Mouse (Mus musculus): ENCODE measurements at regions not wholly inside any gene's neighbourhood (a gene's known extent, or its start where the extent isn't known, plus 50 kb on each side); places are given as distances from the start of the nearest gene placed in this dataset.

- H3K36me3 ChIP-seq (replicated peaks; ENCODE audit: insufficient read depth, low read length): no peaks in the 10 kb centered on the region
- 34% methylated on average over 15 of the region's 15 CpGs for WGBS (ENCODE audit: insufficient replicate concordance)
- no peak overlapping the region for H3K4me2 ChIP-seq (ENCODE audit: low read depth, low read length)
- ATAC-seq: no peak
- H3K4me3 ChIP-seq (ENCODE audit: low read depth, low read length): no peak overlapping the region
- TF ChIP-seq CTCF (IDR thresholded peaks at IDR 0.05; ENCODE audit: low read depth) (no peak), EP300 (IDR thresholded peaks at IDR 0.05; ENCODE audit: low read depth) (no peak)
- no peaks in the 10 kb centered on the region for H3K27me3 ChIP-seq (ENCODE audit: insufficient read depth, low read length)
- DNase-seq: no peak
- no peak overlapping the region for H3K27ac ChIP-seq (ENCODE audit: low read depth)
- H3K9me3 ChIP-seq (ENCODE audit: low read length): no peaks in the 10 kb centered on the region
- no peaks in the 10 kb centered on the region for H3K4me1 ChIP-seq (ENCODE audit: insufficient read depth)
- H3K9ac ChIP-seq (replicated peaks): no peak overlapping the region
Measured at GRCm38 (mm10) chr9:46830746-46831560, 167.6 kb upstream of the Gm4791 start.

GRCm38 (mm10) chr9:46830316-46830715, 168.2 kb upstream of the Gm4791 start:
- ATAC-seq: no peak
- TF ChIP-seq EP300 (IDR thresholded peaks at IDR 0.05; ENCODE audit: low read depth) (no peak), CTCF (IDR thresholded peaks at IDR 0.05; ENCODE audit: low read depth) (no peak)
- H3K4me2 ChIP-seq (ENCODE audit: low read depth, low read length): no peak overlapping the region
- no peaks in the 10 kb centered on the region for H3K4me1 ChIP-seq (ENCODE audit: insufficient read depth)
- 7% methylated on average over 1 of the region's 1 CpGs for WGBS (ENCODE audit: insufficient replicate concordance)
- no peak overlapping the region for H3K9ac ChIP-seq (replicated peaks)
- H3K27me3 ChIP-seq (ENCODE audit: insufficient read depth, low read length): no peaks in the 10 kb centered on the region
- H3K4me3 ChIP-seq (ENCODE audit: low read depth, low read length): no peak overlapping the region
- DNase-seq: no peak
- no peaks in the 10 kb centered on the region for H3K9me3 ChIP-seq (ENCODE audit: low read length)
- no peaks in the 10 kb centered on the region for H3K36me3 ChIP-seq (replicated peaks; ENCODE audit: insufficient read depth, low read length)
- H3K27ac ChIP-seq (ENCODE audit: low read depth): no peak overlapping the region

- DNase-seq: no peak
- Histone ChIP-seq H3K4me3 (ENCODE audit: low read depth, low read length) (no peak overlapping the region), H3K27ac (ENCODE audit: low read depth) (no peak overlapping the region), H3K4me2 (ENCODE audit: low read depth, low read length) (no peak overlapping the region), H3K36me3 (replicated peaks; ENCODE audit: insufficient read depth, low read length) (no peaks in the 10 kb centered on the region), H3K27me3 (ENCODE audit: insufficient read depth, low read length) (no peaks in the 10 kb centered on the region), H3K4me1 (ENCODE audit: insufficient read depth) (no peaks in the 10 kb centered on the region), H3K9me3 (ENCODE audit: low read length) (no peaks in the 10 kb centered on the region), H3K9ac (replicated peaks) (no peak overlapping the region)
- ATAC-seq: no peak
- 70% methylated on average over 4 of the region's 4 CpGs for WGBS (ENCODE audit: insufficient replicate concordance)
- no peak for TF ChIP-seq CTCF (IDR thresholded peaks at IDR 0.05; ENCODE audit: low read depth)
- no peak for TF ChIP-seq EP300 (IDR thresholded peaks at IDR 0.05; ENCODE audit: low read depth)
Measured at GRCm38 (mm10) chr9:46824703-46825102, 173.8 kb upstream of the Gm4791 start.

- Histone ChIP-seq H3K27me3 (ENCODE audit: insufficient read depth, low read length) (peaks cover under 1% of the 10 kb centered on the region; the same call in 1 of the 2 replicates), H3K36me3 (replicated peaks; ENCODE audit: insufficient read depth, low read length) (no peaks in the 10 kb centered on the region), H3K4me2 (ENCODE audit: low read depth, low read length) (no peak overlapping the region), H3K9ac (replicated peaks) (no peak overlapping the region), H3K27ac (ENCODE audit: low read depth) (no peak overlapping the region), H3K4me1 (ENCODE audit: insufficient read depth) (no peaks in the 10 kb centered on the region), H3K4me3 (ENCODE audit: low read depth, low read length) (no peak overlapping the region), H3K9me3 (ENCODE audit: low read length) (no peaks in the 10 kb centered on the region)
- no peak for DNase-seq
- WGBS (ENCODE audit: insufficient replicate concordance): 54% methylated on average over 7 of the region's 7 CpGs
- TF ChIP-seq CTCF (IDR thresholded peaks at IDR 0.05; ENCODE audit: low read depth): no peak
- no peak for TF ChIP-seq EP300 (IDR thresholded peaks at IDR 0.05; ENCODE audit: low read depth)
- ATAC-seq: no peak
Measured at GRCm38 (mm10) chr9:46819808-46820207, 178.7 kb upstream of the Gm4791 start.

GRCm38 (mm10) chr9:46819376-46819775, 179.2 kb upstream of the Gm4791 start:
- DNase-seq (no peak), ATAC-seq (no peak)
- Histone ChIP-seq H3K4me1 (ENCODE audit: insufficient read depth) (no peaks in the 10 kb centered on the region), H3K36me3 (replicated peaks; ENCODE audit: insufficient read depth, low read length) (no peaks in the 10 kb centered on the region), H3K9ac (replicated peaks) (no peak overlapping the region), H3K4me2 (ENCODE audit: low read depth, low read length) (no peak overlapping the region), H3K9me3 (ENCODE audit: low read length) (no peaks in the 10 kb centered on the region), H3K4me3 (ENCODE audit: low read depth, low read length) (no peak overlapping the region), H3K27me3 (ENCODE audit: insufficient read depth, low read length) (peaks cover 4% of the 10 kb centered on the region; the same call in 1 of the 2 replicates), H3K27ac (ENCODE audit: low read depth) (no peak overlapping the region)
- no peak for TF ChIP-seq CTCF (IDR thresholded peaks at IDR 0.05; ENCODE audit: low read depth)
- no peak for TF ChIP-seq EP300 (IDR thresholded peaks at IDR 0.05; ENCODE audit: low read depth)
- 40% methylated on average over 6 of the region's 6 CpGs for WGBS (ENCODE audit: insufficient replicate concordance)

GRCm38 (mm10) chr9:46816126-46816525, 182.4 kb upstream of the Gm4791 start:
- DNase-seq: no peak
- H3K36me3 ChIP-seq (replicated peaks; ENCODE audit: insufficient read depth, low read length): no peaks in the 10 kb centered on the region
- TF ChIP-seq EP300 (IDR thresholded peaks at IDR 0.05; ENCODE audit: low read depth) (no peak), CTCF (IDR thresholded peaks at IDR 0.05; ENCODE audit: low read depth) (no peak)
- H3K4me2 ChIP-seq (ENCODE audit: low read depth, low read length): no peak overlapping the region
- H3K27ac ChIP-seq (ENCODE audit: low read depth): no peak overlapping the region
- H3K27me3 ChIP-seq (ENCODE audit: insufficient read depth, low read length): peaks cover 4% of the 10 kb centered on the region; the same call in 1 of the 2 replicates
- WGBS (ENCODE audit: insufficient replicate concordance): 71% methylated on average over 5 of the region's 5 CpGs
- H3K4me3 ChIP-seq (ENCODE audit: low read depth, low read length): no peak overlapping the region
- H3K4me1 ChIP-seq (ENCODE audit: insufficient read depth): no peaks in the 10 kb centered on the region
- H3K9ac ChIP-seq (replicated peaks): no peak overlapping the region
- H3K9me3 ChIP-seq (ENCODE audit: low read length): no peaks in the 10 kb centered on the region
- no peak for ATAC-seq

Data from liver, postnatal 0 days (tissue).